Mouse (Mus musculus): ENCODE data around the gene Arhgap25.
"Not testable (repeated sequence)": the region's sequence is repeated elsewhere in the genome, so short reads cannot be mapped to it uniquely, and the experiment has no call there.

Gene Arhgap25

DNA sequence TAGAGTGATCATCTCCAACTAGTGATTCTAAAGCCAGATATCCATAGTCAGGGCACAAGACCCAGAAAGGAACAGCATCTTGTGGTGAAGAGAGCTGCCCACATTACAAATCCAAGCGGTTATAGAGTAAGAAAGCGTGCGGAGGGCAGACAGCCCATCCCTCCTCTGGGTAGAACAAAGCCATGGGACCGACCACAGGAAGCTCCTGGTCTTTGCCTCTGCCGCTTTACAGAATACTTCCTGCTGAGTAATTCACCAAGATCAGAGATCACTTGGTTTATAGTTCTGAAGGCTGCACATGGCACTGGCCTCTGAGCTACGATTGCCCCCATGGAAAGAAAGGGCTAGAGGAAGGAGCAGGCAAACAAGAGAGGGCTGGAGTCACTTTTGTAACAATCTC, 30.6 kb downstream of the Arhgap25 start:
- DNase-seq, result no peak

DNA sequence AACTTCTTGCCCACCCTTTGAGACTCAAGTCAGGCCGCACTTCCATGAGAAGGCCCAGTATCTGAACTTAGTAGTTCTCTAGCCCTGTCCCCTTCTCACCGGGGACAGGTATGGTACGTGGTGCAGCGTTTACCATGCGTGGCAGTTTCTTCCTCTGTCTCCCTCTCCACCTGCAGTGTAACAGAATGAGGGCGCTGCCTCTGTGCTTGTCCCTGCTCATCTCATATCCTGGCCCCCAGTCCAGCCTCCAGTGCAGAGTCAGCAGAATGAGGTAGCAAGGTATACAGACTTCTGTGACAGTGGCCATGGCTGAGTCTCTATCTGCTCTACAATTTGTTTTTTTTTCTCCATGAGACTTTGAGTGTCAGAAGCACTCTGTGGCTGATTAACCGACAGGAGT, 32.4 kb downstream of the Arhgap25 start:
- no peak for DNase-seq

DNA sequence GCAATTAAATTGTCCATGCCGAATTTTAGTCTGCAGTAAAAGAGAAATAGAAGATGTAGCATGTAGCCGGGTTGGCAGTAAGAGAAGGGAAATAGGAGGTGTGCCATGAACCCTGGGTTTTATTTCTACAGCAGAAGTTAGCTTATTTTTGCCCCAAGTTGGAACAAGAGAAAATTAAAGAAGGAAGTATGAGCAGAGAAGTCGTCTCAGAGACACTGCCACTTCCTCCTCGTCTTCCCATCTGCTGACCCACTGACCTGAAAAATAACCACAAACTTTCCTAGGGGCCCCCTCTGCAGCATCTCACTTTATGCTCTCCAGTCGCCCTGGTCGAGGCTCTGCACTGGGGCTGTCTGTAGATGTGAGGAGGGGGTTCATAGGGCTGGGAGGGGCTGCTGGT, 33.3 kb downstream of the Arhgap25 start:
- DNase-seq, result no peak

DNA sequence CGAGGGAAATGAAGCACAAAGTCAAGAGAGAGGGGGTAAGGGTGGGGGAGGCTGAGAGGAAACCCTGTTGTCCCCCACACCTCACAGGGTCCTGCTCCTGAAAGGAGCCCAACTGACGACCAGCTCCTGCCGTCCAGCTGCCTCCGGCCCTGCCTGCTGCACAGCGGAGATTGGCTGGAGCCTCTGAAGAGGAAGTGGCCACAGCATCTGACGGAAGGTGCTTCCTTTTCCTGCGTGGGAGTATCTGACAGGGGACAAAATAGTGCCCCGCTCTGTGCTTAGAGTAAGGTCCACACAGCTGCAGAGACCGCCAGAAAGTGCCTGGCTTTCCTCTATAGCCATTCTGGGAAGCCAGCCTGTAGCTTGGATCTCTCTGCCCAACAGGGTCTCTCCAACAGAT, 36.9 kb downstream of the Arhgap25 start:
- peak; percentile 11 to 32 for DNase-seq

DNA sequence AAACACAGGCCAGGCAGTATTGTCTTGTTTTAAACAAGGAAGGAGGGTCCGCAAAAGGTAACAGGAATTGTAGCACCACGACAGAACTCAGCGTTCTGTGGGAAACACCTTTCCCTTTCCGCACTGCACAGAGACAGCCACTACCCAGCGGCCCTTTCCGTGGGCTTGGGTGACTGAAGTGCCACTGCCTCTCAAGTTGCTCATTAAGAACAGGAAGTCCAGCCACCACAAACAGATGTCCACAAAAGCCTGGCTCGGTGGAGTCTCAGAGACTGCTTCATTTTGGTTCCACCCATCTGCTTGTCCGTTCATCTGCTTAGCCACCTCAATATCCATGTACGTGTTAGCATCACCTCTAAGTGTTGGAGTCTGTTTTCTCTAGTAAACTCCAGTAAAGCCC, 38.7 kb downstream of the Arhgap25 start:
- DNase-seq, result no peak

DNA sequence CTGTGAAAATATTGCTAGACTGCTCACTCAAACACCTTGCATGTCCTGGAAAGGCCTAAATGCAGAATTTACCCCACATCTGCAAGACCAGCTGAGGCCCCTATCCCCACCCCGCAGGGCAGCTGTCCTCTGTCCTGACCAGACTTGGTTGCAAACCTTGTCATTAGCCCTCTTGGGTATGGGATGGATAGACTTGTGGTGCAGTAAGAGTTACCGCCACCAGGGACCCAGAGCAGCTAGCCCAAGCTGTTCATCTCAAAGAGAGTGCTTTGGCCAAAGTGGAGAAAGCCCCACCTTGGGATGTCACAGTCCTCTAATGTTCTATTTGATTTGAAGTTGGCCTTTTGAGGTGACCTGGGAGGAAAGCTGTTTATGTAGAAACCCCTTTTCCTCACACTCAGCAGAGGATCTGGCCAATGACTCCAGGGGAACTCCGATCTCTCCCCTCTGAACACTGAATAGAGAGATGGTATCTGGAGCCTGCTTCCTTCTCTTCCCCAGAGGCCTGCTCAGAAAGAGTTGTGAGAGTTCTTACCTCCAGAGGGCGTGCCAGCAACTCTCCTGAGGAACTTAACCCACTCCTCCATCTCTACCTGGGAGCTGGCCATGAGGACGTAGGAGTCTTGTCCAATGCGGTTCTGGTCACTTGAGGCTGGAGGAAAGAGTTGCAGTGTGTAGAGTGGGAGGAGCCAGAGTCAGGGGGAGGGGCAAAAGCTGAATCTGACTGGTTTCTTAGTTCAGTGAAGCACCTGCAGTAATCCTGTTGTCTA, 45.2 kb downstream of the Arhgap25 start:
- DNase-seq, result peak; percentile 11 to 27

DNA sequence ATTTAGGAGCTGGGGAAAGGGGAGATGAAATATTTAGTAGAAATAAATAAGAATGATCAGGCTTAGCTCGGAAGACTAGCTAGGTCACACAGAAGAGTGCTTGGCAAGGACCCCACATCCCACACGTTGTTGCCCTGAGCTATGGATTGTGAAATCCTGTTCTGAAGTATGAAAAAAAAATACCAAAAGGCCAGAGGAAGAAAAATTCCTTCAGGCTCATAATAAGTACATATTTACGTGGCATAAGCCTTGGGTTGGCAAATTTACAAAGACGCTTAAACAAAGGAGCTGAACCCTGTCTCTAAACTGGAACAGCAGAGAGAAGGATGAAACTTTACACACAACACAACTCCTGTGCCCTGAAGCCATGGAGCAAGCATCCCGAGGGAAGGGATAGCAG, 48.3 kb downstream of the Arhgap25 start:
- no peak for DNase-seq

DNA sequence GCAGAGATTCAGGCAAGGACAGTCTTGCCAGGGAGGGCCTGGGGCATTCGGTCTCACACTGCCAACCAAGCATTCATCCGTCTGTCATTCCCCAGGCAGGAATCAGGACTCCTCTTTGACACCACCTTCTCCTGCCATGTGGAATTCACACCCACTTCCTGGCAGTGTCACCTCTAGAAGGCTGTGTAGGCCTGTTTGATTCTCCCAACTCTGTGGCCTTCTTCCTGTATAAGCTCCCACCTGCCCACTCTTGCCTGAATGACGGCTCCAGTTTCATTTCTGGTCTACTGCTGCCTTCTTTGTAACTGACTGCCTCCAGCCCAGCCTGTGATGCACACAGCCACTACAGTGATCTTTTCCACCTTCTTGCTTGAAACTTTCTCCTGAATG, 49.2 kb downstream of the Arhgap25 start:
- DNase-seq, result no peak

DNA sequence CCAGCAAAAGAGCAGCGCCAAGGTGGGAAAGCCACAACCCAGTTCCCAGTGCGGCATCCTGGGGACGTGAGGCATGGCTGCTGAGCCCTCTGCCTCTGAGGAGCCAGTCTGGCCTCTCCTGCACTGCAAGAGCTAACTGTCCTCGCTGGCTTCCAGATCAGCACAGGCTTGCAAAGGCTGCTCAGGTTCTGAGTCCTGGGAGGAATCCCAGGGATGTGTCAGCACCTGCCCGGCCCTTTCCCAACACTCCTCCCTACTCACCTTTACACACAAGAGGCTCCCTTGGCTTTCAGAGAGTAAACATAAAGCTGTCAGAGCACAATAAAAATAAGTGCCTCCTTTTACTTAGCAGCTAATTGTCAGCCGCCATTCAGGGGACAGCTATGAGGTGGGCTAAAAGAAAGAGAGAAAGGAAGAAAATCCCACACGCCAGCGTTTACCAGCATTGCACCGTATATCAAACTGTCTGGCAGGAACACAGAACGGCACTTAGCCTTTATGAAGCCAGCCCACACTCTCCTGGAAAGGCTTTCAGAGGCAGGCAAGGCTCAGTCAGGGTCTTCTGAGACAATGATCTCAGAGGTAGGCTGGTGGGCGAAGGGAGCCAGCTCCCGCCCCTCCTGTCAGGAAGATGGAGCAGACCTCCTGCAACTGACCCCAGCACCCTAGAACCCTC, 49.7 kb downstream of the Arhgap25 start:
- no peak for DNase-seq

DNA sequence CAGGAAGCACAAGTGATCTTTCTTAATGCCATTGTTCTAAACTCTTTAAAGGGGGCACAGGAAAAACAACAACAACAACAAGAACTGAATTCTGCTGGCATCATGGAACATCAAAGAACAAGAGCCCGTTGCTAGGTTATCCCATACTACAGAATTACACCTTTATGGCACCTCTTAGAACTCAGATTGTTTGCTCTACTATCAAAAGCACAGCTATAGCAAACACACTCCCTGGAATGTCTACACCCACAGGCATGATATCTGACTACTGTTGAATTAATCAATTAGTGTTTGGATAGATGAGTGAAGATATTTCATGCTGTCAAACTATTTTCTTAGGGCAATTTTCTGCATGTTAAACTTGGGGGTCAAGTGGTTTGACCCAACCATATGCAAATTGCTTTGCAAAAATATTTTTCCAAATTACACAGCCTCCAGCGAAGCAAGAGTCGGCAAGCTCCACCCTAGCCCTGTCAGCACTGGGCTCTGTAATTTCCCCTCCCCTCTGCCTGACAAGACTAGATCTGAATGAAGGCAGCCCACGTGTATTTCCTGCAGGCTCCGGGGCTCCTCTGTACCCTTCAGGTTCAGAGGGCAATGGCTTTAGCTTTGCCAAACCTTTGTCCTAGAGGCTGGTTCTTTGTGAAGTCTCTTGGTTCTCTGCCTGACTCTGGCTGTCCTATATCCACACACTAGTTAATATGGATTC, 53.6 kb downstream of the Arhgap25 start:
- no peak for DNase-seq

DNA sequence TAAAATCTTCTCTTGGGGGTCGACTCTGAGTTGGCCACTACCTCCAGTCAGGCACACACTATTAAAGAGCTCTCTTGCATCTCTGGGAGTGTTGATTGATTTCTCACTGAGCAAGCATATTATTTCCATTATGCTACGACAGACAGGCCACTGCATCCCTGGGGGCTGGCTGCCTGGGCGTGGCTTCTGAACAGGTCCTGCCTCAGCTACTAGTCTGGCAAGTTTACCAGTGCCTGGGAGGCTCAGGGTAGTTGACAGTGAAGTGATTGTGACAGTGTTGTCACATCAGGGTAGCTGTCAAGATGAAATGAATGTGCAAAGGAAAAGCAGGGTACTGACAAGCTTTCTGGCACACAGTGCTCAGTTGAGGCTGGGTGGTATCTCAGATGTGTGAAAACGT, 54.2 kb downstream of the Arhgap25 start:
- DNase-seq, result no peak

DNA sequence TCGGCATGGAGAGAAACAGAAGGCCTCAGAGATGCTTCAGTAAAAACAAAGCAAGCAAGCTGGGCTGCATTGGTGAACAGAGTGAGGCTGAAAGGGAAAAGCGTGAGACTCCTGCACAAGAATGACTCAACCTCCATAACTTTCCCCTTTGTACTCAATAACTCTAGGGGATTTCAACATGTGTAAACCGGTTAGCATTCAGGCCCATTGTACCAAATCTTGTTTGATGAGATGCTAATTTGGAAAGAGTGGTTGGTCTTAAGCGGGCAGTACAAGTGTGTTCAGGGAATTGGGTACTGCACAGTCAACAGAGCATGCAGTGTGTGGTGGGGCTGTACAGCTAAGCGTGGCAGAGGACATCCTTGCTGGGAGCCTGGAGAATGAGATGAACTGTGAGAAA, 57.8 kb downstream of the Arhgap25 start:
- no peak for DNase-seq

DNA sequence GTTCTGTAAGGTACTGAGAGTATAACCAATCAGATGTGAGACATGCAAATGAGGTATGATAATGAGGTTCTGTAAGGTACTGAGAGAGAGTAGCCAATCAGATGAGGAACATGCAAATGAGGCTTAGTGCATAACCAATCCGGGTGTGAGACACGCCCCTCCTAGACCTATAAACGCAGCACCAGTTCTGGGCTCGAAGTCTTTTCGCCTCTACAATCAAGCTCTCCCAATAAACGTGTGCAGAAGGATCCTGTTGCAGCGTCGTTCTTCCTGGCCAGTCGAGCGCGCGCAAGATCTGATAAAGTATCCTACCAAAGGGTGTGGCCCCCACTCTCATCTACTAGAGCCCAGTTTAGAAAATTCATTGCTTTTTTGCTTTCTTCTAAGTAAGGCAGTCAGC, 63.0 kb downstream of the Arhgap25 start:
- not testable (repeated sequence) for DNase-seq

DNA sequence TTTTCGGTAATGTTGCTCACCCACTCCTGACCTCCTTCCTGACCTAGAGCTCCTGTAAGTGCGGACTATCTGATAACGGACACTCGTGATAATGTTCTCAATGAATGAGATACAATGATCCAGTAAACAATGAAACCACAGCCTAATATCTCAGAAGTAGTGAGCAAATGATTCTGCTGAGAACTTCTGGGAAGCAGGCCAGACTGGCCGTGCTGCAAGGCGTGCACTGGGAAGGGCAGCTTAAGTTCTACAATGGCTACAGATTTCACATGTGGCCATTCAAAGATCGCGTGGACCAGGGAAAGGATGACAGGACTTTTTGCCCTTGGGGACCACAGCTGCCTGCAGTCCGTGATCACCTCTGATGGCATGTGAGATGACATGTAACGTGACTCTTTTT, 64.7 kb downstream of the Arhgap25 start:
- no peak for DNase-seq

DNA sequence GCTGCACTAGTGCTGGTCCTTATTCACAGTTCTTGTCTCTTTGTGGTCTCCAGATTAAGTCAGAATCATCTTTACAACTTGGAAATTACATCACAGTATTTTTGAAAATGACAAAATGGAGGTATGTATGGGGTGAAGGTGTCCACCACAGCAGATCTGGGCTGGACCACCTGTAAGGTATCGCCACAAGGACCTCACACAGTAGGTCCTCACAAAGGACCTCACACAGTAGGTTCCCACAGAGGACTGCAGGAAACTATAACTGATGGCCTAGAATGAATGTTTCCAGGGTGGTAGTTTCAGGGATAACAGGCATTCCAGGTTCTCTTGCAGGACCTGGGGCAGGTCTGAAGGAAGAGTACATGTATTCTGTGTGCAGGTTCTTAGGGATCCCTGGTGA, 65.7 kb downstream of the Arhgap25 start:
- DNase-seq, result no peak

DNA sequence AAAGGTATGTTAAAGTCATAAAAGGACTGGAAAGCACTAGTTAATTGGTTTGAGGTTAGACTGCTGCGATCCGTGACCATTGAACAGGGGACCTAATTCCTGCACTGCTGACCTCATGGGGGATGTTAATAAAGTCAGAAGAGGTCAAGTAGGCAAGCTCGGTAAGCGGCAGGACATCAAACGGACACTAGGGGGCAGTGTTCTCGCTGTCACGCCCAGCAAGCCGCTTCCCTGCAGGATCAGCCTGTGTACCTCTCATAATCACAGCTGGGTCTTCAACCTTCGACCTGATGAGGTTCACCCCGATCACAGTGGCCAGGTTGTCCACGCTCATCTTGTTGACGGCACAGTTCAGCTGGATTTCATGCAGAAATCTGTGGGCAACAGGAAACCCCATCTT, 66.8 kb downstream of the Arhgap25 start:
- peak; percentile 67 to 75 for DNase-seq

DNA sequence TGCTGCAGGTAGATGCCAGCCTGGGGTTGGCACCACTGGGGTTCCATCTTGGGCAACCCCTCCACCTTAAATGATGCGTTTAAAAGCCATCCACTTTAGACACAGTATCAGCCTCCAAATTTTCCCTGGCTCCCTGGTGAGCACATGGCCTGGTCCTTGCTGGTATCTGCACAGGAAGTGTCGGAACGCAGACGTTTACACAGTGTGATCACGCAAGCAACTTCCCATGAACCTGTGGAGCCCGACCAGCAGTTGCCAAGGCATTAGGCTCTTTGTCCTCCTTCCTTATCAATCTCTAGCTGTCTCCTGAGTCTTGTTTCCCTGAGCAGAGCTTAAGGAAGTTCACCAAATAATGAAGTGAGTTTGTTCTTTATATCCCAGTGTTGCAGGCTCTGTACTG, 77.6 kb downstream of the Arhgap25 start:
- no peak for DNase-seq

DNA sequence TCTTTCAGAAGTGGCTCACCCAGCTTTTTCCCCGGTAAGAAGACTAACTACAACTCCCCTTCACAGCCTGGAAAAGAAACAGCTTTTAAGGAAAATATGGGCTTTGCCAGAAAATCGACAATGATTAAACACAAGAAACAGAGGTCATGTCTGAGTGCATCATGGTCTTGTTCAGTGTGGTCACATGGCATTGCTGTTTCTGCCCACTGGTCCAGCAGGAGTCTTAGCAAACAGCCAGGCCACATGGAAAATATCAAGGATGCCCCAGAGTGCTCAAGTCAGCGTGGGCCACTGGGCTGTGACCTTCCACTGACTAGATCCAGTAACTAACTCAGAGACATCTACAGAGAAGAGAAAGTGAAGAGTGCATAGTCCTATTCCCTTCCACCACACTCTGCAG, 81.3 kb downstream of the Arhgap25 start:
- peak; percentile 9 to 53 for DNase-seq

DNA sequence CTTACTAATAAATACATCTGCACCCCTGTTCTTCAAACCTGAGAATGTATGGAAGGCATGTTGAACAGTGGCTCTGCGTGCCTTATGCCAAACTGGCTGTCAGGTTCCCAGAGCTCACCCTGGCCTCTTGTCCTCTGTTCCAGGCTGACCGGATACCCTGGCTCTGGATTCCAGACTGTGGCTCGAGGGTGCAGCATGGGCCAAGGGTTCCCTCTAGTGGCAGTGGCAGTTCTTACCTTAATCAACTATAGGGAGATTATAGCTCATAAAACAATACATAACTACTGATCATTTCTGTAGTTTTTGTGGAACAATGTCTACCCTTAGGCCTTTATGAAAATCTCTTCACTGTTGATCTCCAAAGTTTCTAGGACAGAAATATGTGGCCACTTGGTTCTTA, 82.0 kb downstream of the Arhgap25 start:
- DNase-seq, result peak; percentile 37 to 62

DNA sequence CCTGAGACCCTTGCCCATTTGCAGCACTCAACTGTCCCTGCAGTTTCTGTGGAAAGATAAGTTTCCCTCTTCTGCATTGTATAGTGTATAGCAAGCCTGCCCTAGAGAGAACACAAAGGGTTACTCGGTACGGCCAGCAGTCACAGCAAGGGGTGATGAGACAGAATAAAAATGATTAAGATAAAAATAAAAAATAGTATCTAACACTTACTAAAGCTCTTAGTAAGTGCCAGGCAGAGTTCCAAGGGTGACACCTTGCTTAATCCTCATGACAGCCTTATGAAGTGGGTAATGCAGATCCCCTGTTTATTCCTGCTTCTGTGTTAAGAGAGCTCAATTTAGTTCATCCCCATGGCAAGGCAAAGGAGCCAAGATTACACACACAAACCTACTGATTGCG, 83.5 kb downstream of the Arhgap25 start:
- DNase-seq, result no peak

DNA sequence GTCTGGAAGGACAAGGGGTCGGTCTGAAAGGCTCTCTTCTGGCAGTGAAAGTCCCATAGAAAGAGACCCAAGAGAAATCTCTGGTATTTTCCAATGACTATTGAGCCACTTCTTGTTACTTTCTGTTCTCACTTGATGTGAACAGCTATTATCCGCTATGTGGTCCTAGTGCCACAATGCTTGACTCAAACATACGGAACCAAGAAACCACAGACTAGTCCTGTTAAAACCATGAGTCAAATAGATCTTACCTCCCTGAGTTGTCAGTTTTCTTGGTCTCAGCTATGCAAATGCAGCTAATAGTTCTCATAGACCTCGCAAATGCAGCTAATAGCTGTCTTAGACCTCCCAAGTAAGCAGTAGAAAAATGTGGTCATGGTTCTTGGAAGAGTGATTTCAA, 85.8 kb downstream of the Arhgap25 start:
- DNase-seq, result no peak

DNA sequence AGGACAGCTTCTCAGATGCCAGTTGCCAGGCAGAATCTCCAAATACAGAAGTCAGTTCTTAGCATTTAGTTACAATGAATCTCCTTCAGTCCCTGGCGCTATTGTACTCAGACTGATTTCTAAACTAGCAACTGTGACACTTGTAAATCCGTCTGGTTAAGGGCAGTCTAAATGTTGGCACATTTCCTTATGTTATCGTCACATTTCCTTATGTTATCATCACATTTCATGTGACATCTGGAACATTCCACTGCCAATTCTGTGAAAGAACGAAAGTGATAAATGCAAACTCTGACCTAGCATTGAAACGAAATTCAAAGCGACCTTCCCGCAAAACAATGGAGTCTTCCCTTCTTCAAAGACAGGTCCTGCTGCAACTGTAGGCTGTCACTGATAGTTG, 87.8 kb downstream of the Arhgap25 start:
- DNase-seq, result no peak

DNA sequence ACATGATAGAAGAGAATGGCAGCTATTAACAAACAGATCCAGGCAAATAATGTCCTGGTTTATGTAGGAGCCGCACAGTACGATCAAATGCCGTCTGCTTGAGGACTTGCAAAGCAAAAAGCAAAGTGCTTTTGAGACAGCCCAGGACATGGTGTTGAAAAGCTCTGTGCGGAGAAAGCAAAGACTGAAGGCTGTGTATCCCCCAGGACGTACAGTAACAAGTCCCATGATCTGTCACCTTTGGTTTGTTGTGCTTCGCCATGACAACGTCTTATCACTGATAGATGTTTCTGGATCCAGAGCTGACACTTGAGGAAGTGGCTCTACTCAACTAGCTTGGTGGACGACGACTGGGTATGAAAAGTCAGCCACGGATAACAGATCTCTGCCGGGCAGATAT, 89.8 kb downstream of the Arhgap25 start:
- no peak for DNase-seq

DNA sequence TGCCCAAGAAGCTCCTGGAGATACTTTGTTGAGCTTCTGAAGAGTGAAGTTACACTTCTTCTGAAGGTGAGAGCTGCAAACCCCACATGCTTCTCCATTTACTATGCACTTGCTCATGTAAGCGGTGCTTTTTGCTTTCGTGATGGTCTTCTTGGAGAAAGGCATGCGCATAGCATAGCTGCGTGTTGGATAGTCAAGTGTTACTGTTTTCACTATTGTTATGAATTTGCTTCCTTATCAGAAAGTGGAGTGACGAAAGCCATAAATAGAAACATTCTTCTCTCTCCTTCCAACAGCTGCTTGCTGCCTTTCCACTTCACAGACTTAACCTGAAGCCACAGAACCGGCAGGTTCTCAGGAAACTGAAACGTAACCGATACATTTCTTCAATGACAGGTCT, 96.3 kb downstream of the Arhgap25 start:
- no peak for DNase-seq
